Mouse (Mus musculus) lung, postnatal 0 days (tissue): ENCODE measurements around the gene Rnf43. TPM values are rescaled to one million over a fixed set of nuclear protein-coding genes. Genes with fewer than 3 reads are reported as not detected.

ENCODE experiments used
- ATAC-seq: fragments of 200-750 bp; cut with Nextera tagmentation; 2 replicates; pipeline ENCODE4 v1.8.0; 2017; ENCODE audit warnings: moderate library complexity
- DNase-seq: peaks from one replicate; pipeline ENCODE4 v3.0.0-alpha.2; 2016; ENCODE audit warnings: low spot score
- H3K27ac ChIP-seq: fragments of 300-500 bp; sonication (generic); 2 replicates; pipeline ENCODE4 v1.5.1; 2014; ENCODE audit warnings: antibody characterized with exemption, mild to moderate bottlenecking, low read length, mixed read lengths
- H3K27me3 ChIP-seq: fragments of 300-500 bp; sonication (generic); replicated peaks from 2 replicates; pipeline ENCODE4 v1.6.1; 2014; ENCODE audit warnings: low read length, mixed read lengths; ENCODE audit not compliant: insufficient read depth
- H3K36me3 ChIP-seq: fragments of 300-500 bp; sonication (generic); 2 replicates; pipeline ENCODE4 v1.6.1; 2014; ENCODE audit warnings: low read length, mixed read lengths; ENCODE audit not compliant: insufficient read depth
- H3K4me1 ChIP-seq: fragments of 300-500 bp; sonication (generic); 2 replicates; pipeline ENCODE4 v1.6.1; 2014; ENCODE audit warnings: antibody characterized with exemption, low read depth, low read length, mixed read lengths; ENCODE audit not compliant: insufficient read depth
- H3K4me2 ChIP-seq: fragments of 300-500 bp; sonication (generic); replicated peaks from 2 replicates; pipeline ENCODE4 v1.6.1; 2014; ENCODE audit warnings: low read depth, mild to moderate bottlenecking, low read length, moderate library complexity, mixed read lengths
- H3K4me3 ChIP-seq: fragments of 300-500 bp; sonication (generic); 2 replicates; pipeline ENCODE4 v1.5.1; 2014; ENCODE audit warnings: low read depth, low read length
- H3K9ac ChIP-seq: fragments of 300-500 bp; sonication (generic); replicated peaks from 2 replicates; pipeline ENCODE4 v1.6.1; 2014; ENCODE audit warnings: low read depth, mild to moderate bottlenecking
- H3K9me3 ChIP-seq: fragments of 300-500 bp; sonication (generic); 2 replicates; pipeline ENCODE4 v1.6.1; 2016; ENCODE audit warnings: low read length, mixed read lengths
- CTCF ChIP-seq: IDR thresholded peaks from 2 replicates; pipeline ENCODE4 v1.5.1; 2016; ENCODE audit warnings: antibody characterized with exemption, mild to moderate bottlenecking
- EP300 ChIP-seq: IDR thresholded peaks from 2 replicates; pipeline ENCODE4 v1.6.1; 2016; ENCODE audit warnings: antibody characterized with exemption, mild to moderate bottlenecking, control low read depth
- WGBS: fragments of 180-500 bp; shearing (Covaris S2); extraction: QIAGEN DNeasy Blood & Tissue Kit; methylation state at CpG from one replicate; pipeline ENCODE4 v1.1.7; 2014; 5-methylcytosine and 5-hydroxymethylcytosine counted together
- polyA plus RNA-seq: library from polyadenylated mRNA; unstranded; fragments of >200 nt; fragmentation: Nextera tagmentation; extraction: Ambion mirVana; gene quantifications from 2 replicates; pipeline ENCODE4 v1.2.1, GENCODE M21; 2015

Gene Rnf43
- polyA plus RNA-seq, 1 experiment from 2014 or later: 4.6 TPM

DNA sequence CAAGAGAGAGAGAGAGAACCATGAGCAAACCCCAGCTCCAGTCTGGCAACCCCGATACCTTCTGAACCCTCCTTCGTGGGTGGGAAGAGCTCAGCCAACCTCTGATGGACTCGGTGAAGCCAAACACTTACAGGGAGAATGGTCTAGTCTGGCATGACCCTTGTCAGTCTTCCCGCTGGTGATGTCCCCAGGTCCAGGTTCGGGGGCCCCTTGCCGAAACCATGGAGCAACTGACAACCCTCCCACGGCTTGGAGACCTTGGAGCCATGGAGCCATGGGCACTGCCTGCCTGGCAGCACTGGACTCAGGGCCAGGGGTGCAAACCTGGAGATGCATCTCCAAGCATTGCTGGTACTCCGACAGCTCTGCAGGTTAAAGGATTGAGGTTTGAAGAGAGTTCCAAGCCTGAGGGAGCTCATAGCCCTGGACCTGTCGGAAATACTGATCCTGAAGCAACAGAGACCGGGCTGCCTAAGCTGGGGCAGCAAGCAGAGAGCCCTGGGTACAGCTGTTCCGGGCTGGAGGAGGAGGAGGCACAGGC lies 98.7 kb downstream of the Rnf43 start:
- peaks cover 4% of the 10 kb centered on the region; the same call in 1 of the 2 replicates for H3K4me1 ChIP-seq
- DNase-seq (no peak), ATAC-seq (no peak)
- H3K27ac ChIP-seq: no peak overlapping the region
- no peak overlapping the region for H3K4me3 ChIP-seq
- H3K36me3 ChIP-seq: no peaks in the 10 kb centered on the region
- TF ChIP-seq EP300: no peak
- no peaks in the 10 kb centered on the region for H3K9me3 ChIP-seq
- H3K9ac ChIP-seq: no peak overlapping the region
- no peak overlapping the region for H3K4me2 ChIP-seq
- 65% methylated on average over 11 of the region's 11 CpGs for WGBS
- H3K27me3 ChIP-seq: peaks cover 36% of the 10 kb centered on the region; the same call in 1 of the 2 replicates

DNA sequence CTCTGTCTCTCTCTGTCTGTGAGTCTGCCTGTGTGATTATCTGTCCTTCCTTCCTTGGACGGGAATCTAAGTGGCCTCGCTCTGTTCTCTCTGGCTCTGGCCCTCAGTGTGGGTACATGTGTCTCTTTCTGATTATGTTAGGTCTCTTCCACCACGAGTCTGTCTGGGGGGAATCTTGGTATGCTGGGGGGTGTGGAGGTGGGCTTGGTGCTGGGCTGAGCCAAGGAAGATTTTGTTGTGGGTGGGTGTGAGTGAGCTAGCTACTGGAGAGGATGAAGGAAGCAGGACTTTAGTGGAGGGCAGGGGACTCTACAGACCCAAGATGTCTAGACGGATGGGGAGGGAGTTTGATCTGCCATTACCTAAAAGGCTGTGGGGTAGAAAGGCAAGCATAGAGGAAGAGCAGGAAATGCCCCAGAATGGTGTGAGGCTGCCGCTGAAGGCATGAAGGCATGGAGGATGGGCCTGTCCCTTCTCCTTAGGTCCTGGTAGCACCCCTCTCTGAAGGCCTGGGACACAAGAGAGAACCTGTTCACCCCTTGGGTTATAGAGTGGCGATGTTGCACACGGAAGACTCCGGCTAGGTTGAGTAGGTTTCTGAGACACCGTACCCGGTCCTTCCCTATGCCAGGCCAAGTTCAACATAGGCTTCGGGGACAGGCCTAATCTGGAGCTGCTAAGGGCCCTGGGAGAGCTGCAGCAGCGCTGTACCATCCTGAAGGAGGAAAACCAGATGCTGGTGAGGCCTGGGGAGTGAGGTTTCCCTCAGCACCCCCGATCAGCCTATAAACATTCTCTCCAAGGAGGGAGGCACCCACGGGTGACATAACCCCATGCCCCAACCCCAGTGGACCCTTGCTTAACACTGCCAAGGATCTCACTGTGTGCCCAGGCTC lies 99.5 kb downstream of the Rnf43 start:
- no peak overlapping the region for H3K4me3 ChIP-seq
- WGBS: 69% methylated on average over 14 of the region's 14 CpGs
- peaks cover 4% of the 10 kb centered on the region; the same call in 1 of the 2 replicates for H3K4me1 ChIP-seq
- no peaks in the 10 kb centered on the region for H3K9me3 ChIP-seq
- H3K27me3 ChIP-seq: peaks cover 36% of the 10 kb centered on the region; the same call in 1 of the 2 replicates
- H3K4me2 ChIP-seq: no peak overlapping the region
- no peak for TF ChIP-seq CTCF
- TF ChIP-seq EP300: no peak
- H3K36me3 ChIP-seq: no peaks in the 10 kb centered on the region
- ATAC-seq (no peak), DNase-seq (no peak)
- no peak overlapping the region for H3K27ac ChIP-seq
- H3K9ac ChIP-seq: no peak overlapping the region

DNA sequence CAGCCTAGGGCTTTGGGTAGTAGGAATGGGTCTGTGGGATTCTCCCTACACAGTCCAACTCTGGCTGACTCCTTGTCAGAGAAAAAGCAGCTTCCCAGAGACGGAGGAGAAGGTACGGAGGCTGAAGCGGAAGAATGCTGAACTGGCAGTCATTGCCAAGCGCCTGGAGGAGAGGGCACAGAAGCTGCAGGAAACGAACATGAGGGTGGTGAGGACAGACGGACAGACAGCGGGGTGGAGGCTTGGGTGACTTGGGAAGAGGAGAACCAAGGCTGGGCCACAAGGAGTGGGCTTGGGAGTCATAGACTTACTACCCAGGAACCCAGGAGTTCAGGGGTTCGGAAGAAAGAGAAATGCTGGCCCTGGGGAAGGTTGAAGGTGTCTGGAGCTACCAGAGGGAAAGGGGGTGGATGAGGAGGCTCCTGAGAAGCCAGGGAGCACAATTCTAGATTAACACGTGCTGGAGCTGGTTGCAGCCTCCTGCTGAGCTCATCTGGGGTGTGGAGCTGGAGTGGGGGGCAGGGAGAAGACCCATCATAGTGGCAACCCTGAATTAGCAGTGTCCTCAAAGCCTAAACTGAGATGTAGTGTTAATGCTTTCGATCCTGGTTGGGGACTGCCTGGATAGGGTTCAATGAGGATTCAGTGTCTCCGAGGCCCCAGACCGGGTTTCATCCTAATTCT lies 100.3 kb downstream of the Rnf43 start:
- Histone ChIP-seq H3K4me3 (no peak overlapping the region), H3K9ac (no peak overlapping the region), H3K4me2 (no peak overlapping the region), H3K36me3 (no peaks in the 10 kb centered on the region), H3K27ac (no peak overlapping the region), H3K9me3 (no peaks in the 10 kb centered on the region), H3K4me1 (peaks cover 4% of the 10 kb centered on the region; the same call in 1 of the 2 replicates), H3K27me3 (peaks cover 36% of the 10 kb centered on the region; the same call in 1 of the 2 replicates)
- DNase-seq (no peak), ATAC-seq (no peak)
- TF ChIP-seq EP300 (no peak), CTCF (no peak)
- 44% methylated on average over 12 of the region's 12 CpGs for WGBS

DNA sequence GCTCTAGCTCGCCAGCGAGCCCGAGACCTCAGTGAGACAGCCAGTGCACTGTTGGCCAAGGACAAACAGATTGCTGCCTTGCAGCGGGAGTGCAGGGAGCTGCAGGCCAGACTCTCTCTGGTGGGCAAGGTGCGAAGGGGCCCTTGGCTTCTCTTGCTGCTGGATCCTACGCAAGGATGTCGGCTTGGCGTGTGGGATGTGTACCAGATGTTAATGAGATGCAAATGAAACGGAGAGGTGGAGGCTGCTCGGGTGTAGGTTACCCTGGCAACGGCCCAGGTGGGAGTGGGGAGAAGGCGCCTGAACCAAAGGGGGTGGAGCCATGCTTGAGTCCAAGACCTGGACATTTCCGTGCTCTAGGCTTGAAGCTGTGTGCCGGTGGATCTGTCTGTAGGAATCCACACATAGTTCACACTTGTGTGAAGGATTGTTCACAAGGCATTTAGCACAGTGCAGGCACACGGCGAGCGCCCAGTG lies 101.0 kb downstream of the Rnf43 start:
- Histone ChIP-seq H3K4me2 (peak overlapping the region; percentile 74), H3K4me1 (peaks cover 4% of the 10 kb centered on the region; the same call in 1 of the 2 replicates), H3K9me3 (no peaks in the 10 kb centered on the region), H3K36me3 (no peaks in the 10 kb centered on the region), H3K27ac (no peak overlapping the region), H3K4me3 (peak overlapping the region; percentile 41), H3K27me3 (peaks cover 36% of the 10 kb centered on the region; the same call in 1 of the 2 replicates), H3K9ac (no peak overlapping the region)
- peak; percentile 62 for DNase-seq
- TF ChIP-seq CTCF: 0 out of 2 replicates have a peak, but pooled peaks have one; percentile 7
- TF ChIP-seq EP300: no peak
- ATAC-seq: peak; percentile 58
- 3% methylated on average over 17 of the region's 17 CpGs for WGBS

DNA sequence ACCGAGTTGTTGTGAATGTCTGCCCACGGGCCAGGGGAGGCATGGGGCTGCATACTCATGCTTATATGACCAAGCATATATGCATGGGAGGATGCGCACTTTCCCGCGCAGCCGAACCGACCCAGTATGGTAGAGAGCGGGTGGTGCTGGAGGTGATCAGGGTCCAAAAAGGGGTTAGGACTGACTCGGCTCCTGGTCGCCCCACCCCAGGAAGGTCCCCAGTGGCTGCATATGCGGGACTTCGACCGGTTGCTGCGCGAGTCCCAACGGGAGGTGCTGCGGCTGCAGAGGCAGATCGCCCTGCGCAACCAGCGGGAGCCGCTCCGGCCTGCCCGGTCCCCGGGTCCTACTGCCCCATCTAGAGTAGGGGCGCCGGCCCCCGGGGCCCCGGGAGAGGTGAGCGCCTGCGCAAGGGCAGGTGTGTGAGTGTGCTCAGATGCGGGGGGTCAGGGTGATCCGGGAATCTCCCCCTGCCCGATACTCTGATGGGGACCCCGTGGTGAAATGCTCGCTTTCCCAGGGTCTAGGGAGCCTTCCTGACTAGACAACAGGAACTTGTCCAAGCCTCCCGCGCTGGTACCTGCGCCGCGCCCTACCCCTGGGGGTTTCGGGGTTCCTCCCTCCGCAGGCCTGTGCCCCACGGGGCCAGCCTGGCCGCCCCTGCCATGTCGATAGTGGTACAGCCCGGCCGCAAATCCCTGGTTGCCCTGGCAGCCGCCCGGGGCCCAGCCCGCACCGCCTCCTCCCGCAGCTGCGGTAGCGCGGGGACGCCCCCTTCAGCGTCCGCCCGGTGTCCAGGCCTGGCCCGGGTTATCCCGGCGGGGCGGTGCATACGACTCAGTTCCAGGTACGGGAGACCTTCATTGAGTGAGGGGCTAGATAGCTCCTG lies 101.7 kb downstream of the Rnf43 start:
- Histone ChIP-seq H3K27ac (no peak overlapping the region), H3K36me3 (no peaks in the 10 kb centered on the region), H3K4me1 (peaks cover 4% of the 10 kb centered on the region; the same call in 1 of the 2 replicates), H3K4me3 (peak overlapping the region; percentile 41), H3K27me3 (peaks cover 36% of the 10 kb centered on the region; the same call in 1 of the 2 replicates), H3K9ac (0 out of 2 replicates have a peak overlapping the region, but pooled peaks have one; percentile 1), H3K9me3 (no peaks in the 10 kb centered on the region), H3K4me2 (peak overlapping the region; percentile 74)
- WGBS: 1% methylated on average over 57 of the region's 65 CpGs
- ATAC-seq (peak; percentile 68), DNase-seq (no peak)
- no peak for TF ChIP-seq EP300
- no peak for TF ChIP-seq CTCF
